Mouse (Mus musculus) liver, adult (tissue): ENCODE data around the gene Arhgap30.

Experiments
- GATA4 ChIP-seq: IDR thresholded peaks from 2 replicates; pipeline ENCODE4 v1.6.1; 2014; ENCODE audit warnings: mild to moderate bottlenecking, low read length; ENCODE audit not compliant: insufficient replicate concordance

Gene Arhgap30

DNA sequence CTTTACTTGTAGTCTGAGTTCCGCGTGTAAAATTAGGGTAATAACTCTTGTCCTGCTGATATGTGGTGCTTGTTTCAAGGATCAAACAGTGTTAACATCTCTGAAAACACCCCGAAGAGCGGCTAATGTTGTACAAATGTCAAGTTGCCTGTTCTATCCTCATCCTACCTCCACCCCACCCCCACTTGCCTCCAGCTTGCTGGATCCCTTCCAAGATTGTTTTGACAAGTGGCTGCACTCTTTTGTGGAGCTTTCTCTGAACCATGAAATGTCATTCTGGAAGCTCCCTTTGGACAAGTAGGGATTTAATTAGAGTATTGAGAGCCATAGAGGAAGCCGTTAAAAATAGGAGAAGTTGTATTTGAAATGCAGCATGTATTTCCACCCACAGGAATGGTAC lies 71.0 kb downstream of the Arhgap30 start:
- TF ChIP-seq GATA4: no peak
